Mouse (Mus musculus) mouse trophoblast stem cell (cell line): ENCODE measurements at regions not wholly inside any gene's neighbourhood (a gene's known extent, or its start where the extent isn't known, plus 50 kb on each side); places are given as distances from the start of the nearest gene placed in this dataset.

ENCODE experiments used
- in situ Hi-C, 2 experiments: fragments of 300-500 bp; cut with MseI, MboI; formaldehyde crosslinking; loops; 2 replicates in 1 of 2; 3 replicates in 1 of 2; pipeline ENCODE4 v1.15.1; 2025

GRCm38 (mm10) chr8:30941511-30942175 is 2486.9 kb upstream of the 5930422O12Rik start:
- in situ Hi-C loops: no loop called here

- in situ Hi-C loops: no loop called here
These were observed 2482.1 kb upstream of the 5930422O12Rik start for GRCm38 (mm10) chr8:30946154-30947065.

GRCm38 (mm10) chr8:30952818-30953217 is 2475.7 kb upstream of the 5930422O12Rik start:
- in situ Hi-C loops: no loop called here

GRCm38 (mm10) chr8:30959436-30960180 is 2468.9 kb upstream of the 5930422O12Rik start:
- in situ Hi-C loops: no loop called here

GRCm38 (mm10) chr8:30960486-30960885 is 2468.0 kb upstream of the 5930422O12Rik start:
- in situ Hi-C loops: no loop called here

GRCm38 (mm10) chr8:30962207-30962606 is 2466.3 kb upstream of the 5930422O12Rik start:
- in situ Hi-C loops: no loop called here

GRCm38 (mm10) chr8:30982814-30983213 is 2445.7 kb upstream of the 5930422O12Rik start:
- in situ Hi-C loops: no loop called here

- in situ Hi-C loops: no loop called here
These were observed 2440.5 kb upstream of the 5930422O12Rik start for GRCm38 (mm10) chr8:30988051-30988450.

- in situ Hi-C loops: no loop called here
These were observed 2429.9 kb upstream of the 5930422O12Rik start for GRCm38 (mm10) chr8:30998657-30999056.

- in situ Hi-C loops: no loop called here
These were observed 2428.4 kb upstream of the 5930422O12Rik start for GRCm38 (mm10) chr8:31000120-31000519.

GRCm38 (mm10) chr8:31001980-31002730 is 2426.4 kb upstream of the 5930422O12Rik start:
- in situ Hi-C loops: no loop called here

GRCm38 (mm10) chr8:31008309-31008708 is 2420.2 kb upstream of the 5930422O12Rik start:
- in situ Hi-C loops: no loop called here

- in situ Hi-C loops: no loop called here
These were observed 2416.4 kb upstream of the 5930422O12Rik start for GRCm38 (mm10) chr8:31012068-31012467.

GRCm38 (mm10) chr8:31031721-31032591 is 2396.6 kb upstream of the 5930422O12Rik start:
- in situ Hi-C loops: loop anchor here (25.0 kb wide), 1 partner anchor 195 kb away; no protein-coding TSS in a partner anchor

- in situ Hi-C loops: loop anchor here (25.0 kb wide), 1 partner anchor 196 kb away; no protein-coding TSS in a partner anchor
These were observed 2395.2 kb upstream of the 5930422O12Rik start for GRCm38 (mm10) chr8:31033281-31033680.

GRCm38 (mm10) chr8:31036892-31037291 is 2391.6 kb upstream of the 5930422O12Rik start:
- in situ Hi-C loops: loop anchor here (25.0 kb wide), 1 partner anchor 200 kb away; no protein-coding TSS in a partner anchor
